Mouse (Mus musculus): Measurements from ENCODE around the gene Mapre3. TPM values are rescaled to one million over a fixed set of nuclear protein-coding genes. Genes with fewer than 3 reads are reported as not detected.

Mapre3 gene
- polyA plus RNA-seq, 1 experiment from 2014 or later: 14.0 TPM

- H3K4me1 ChIP-seq (ENCODE audit: control insufficient read depth, insufficient read depth, low read length): peaks cover 63% of the 10 kb centered on the region
- peak overlapping the region; percentile 71 for H3K9ac ChIP-seq (ENCODE audit: low read depth, low read length)
- no peaks in the 10 kb centered on the region for H3K27me3 ChIP-seq (replicated peaks; ENCODE audit: control insufficient read depth, insufficient read depth, low read length)
- H3K36me3 ChIP-seq (ENCODE audit: control insufficient read depth, insufficient read depth, low read length): peaks cover 8% of the 10 kb centered on the region; the same call in 1 of the 2 replicates
- ATAC-seq: peak; percentile 49
- 28% methylated on average over 13 of the region's 13 CpGs for WGBS
- peak overlapping the region; percentile 68 for H3K4me3 ChIP-seq (ENCODE audit: low read length)
- H3K9me3 ChIP-seq (ENCODE audit: control insufficient read depth, low read length): no peaks in the 10 kb centered on the region
- peak overlapping the region; percentile 81 for H3K4me2 ChIP-seq (ENCODE audit: low read depth, low read length)
- H3K27ac ChIP-seq (ENCODE audit: low read length): peak overlapping the region; percentile 96
Measured at GRCm38 (mm10) chr5:30908426-30909299, 94.2 kb downstream of the Mapre3 start.

GRCm38 (mm10) chr5:30909300-30909659 is 94.8 kb downstream of the Mapre3 start:
- peak overlapping the region; percentile 81; the same call in 1 of the 2 replicates for H3K4me2 ChIP-seq (ENCODE audit: low read depth, low read length)
- H3K9me3 ChIP-seq (ENCODE audit: control insufficient read depth, low read length): no peaks in the 10 kb centered on the region
- 0 out of 2 replicates have a peak, but pooled peaks have one; percentile 1 for ATAC-seq
- H3K27ac ChIP-seq (ENCODE audit: low read length): peak overlapping the region; percentile 96
- no peak overlapping the region for H3K4me3 ChIP-seq (ENCODE audit: low read length)
- no peaks in the 10 kb centered on the region for H3K27me3 ChIP-seq (replicated peaks; ENCODE audit: control insufficient read depth, insufficient read depth, low read length)
- peak overlapping the region; percentile 71 for H3K9ac ChIP-seq (ENCODE audit: low read depth, low read length)
- H3K36me3 ChIP-seq (ENCODE audit: control insufficient read depth, insufficient read depth, low read length): peaks cover 8% of the 10 kb centered on the region; the same call in 1 of the 2 replicates
- peaks cover 63% of the 10 kb centered on the region for H3K4me1 ChIP-seq (ENCODE audit: control insufficient read depth, insufficient read depth, low read length)
- WGBS: 16% methylated on average over 7 of the region's 7 CpGs

GRCm38 (mm10) chr5:30909863-30910262 is 95.4 kb downstream of the Mapre3 start:
- no peak overlapping the region for H3K4me2 ChIP-seq (ENCODE audit: low read depth, low read length)
- H3K36me3 ChIP-seq (ENCODE audit: control insufficient read depth, insufficient read depth, low read length): peaks cover 5% of the 10 kb centered on the region; the same call in 1 of the 2 replicates
- WGBS: 77% methylated on average over 7 of the region's 7 CpGs
- H3K4me1 ChIP-seq (ENCODE audit: control insufficient read depth, insufficient read depth, low read length): peaks cover 64% of the 10 kb centered on the region
- no peak overlapping the region for H3K4me3 ChIP-seq (ENCODE audit: low read length)
- H3K9me3 ChIP-seq (ENCODE audit: control insufficient read depth, low read length): no peaks in the 10 kb centered on the region
- no peaks in the 10 kb centered on the region for H3K27me3 ChIP-seq (replicated peaks; ENCODE audit: control insufficient read depth, insufficient read depth, low read length)
- peak overlapping the region; percentile 96 for H3K27ac ChIP-seq (ENCODE audit: low read length)
- H3K9ac ChIP-seq (ENCODE audit: low read depth, low read length): no peak overlapping the region
- no peak for ATAC-seq

DNA sequence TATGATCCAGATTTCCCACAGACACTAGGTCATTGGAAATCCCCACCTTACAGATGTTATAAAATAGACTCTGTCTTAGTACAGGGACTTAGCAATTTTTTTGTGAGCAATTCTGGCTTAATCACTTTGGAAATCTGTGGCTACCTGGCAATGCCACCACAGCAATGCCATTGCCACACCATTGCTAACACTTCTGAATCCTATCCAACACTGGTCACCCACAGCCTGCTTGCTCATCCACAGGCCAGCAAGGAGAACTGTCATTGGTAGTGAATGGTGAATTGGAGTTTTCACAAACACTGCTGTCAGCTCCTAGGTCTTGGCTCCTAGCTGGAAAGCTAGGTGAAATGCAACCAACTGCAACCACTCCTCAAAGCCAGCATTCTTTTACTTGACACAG is 96.0 kb downstream of the Mapre3 start:
- Histone ChIP-seq H3K27ac (ENCODE audit: low read length) (peak overlapping the region; percentile 93), H3K4me1 (ENCODE audit: control insufficient read depth, insufficient read depth, low read length) (peaks cover 64% of the 10 kb centered on the region), H3K4me3 (ENCODE audit: low read length) (no peak overlapping the region), H3K9ac (ENCODE audit: low read depth, low read length) (peak overlapping the region; percentile 32; the same call in 1 of the 2 replicates), H3K36me3 (ENCODE audit: control insufficient read depth, insufficient read depth, low read length) (no peaks in the 10 kb centered on the region), H3K9me3 (ENCODE audit: control insufficient read depth, low read length) (no peaks in the 10 kb centered on the region), H3K4me2 (ENCODE audit: low read depth, low read length) (no peak overlapping the region), H3K27me3 (replicated peaks; ENCODE audit: control insufficient read depth, insufficient read depth, low read length) (no peaks in the 10 kb centered on the region)
- ATAC-seq: no peak

GRCm38 (mm10) chr5:30912156-30912555 is 97.7 kb downstream of the Mapre3 start:
- ATAC-seq: no peak
- Histone ChIP-seq H3K4me1 (ENCODE audit: control insufficient read depth, insufficient read depth, low read length) (peaks cover 63% of the 10 kb centered on the region), H3K4me2 (ENCODE audit: low read depth, low read length) (no peak overlapping the region)

GRCm38 (mm10) chr5:30913060-30913841 is 98.8 kb downstream of the Mapre3 start, which contains the start of gene Emilin1:
Gene Emilin1 (plus strand): TSS chr5:30913402.
- H3K9me3 ChIP-seq (ENCODE audit: control insufficient read depth, low read length): no peaks in the 10 kb centered on the region
- ATAC-seq: peak; percentile 66
- no peaks in the 10 kb centered on the region for H3K36me3 ChIP-seq (ENCODE audit: control insufficient read depth, insufficient read depth, low read length)
- H3K27me3 ChIP-seq (replicated peaks; ENCODE audit: control insufficient read depth, insufficient read depth, low read length): no peaks in the 10 kb centered on the region
- WGBS: 27% methylated on average over 13 of the region's 13 CpGs
- peak within 1 kb of the TSS; percentile 93 for H3K27ac ChIP-seq (ENCODE audit: low read length)
- H3K4me1 ChIP-seq (ENCODE audit: control insufficient read depth, insufficient read depth, low read length): peaks cover 60% of the 10 kb centered on the region
- H3K9ac ChIP-seq (ENCODE audit: low read depth, low read length): peak within 1 kb of the TSS; percentile 81
- peak within 1 kb of the TSS; percentile 62 for H3K4me3 ChIP-seq (ENCODE audit: low read length)
- peak within 1 kb of the TSS; percentile 77 for H3K4me2 ChIP-seq (ENCODE audit: low read depth, low read length)

More at GRCm38 (mm10) chr5:30912156-30912555, 97.7 kb downstream of the Mapre3 start:
- Histone ChIP-seq H3K9me3 (ENCODE audit: control insufficient read depth, low read length) (no peaks in the 10 kb centered on the region), H3K4me3 (ENCODE audit: low read length) (no peak overlapping the region), H3K36me3 (ENCODE audit: control insufficient read depth, insufficient read depth, low read length) (no peaks in the 10 kb centered on the region), H3K9ac (ENCODE audit: low read depth, low read length) (peak overlapping the region; percentile 34; the same call in 1 of the 2 replicates), H3K27ac (ENCODE audit: low read length) (peak overlapping the region; percentile 93), H3K27me3 (replicated peaks; ENCODE audit: control insufficient read depth, insufficient read depth, low read length) (no peaks in the 10 kb centered on the region)
- 45% methylated on average over 5 of the region's 5 CpGs for WGBS

DNA sequence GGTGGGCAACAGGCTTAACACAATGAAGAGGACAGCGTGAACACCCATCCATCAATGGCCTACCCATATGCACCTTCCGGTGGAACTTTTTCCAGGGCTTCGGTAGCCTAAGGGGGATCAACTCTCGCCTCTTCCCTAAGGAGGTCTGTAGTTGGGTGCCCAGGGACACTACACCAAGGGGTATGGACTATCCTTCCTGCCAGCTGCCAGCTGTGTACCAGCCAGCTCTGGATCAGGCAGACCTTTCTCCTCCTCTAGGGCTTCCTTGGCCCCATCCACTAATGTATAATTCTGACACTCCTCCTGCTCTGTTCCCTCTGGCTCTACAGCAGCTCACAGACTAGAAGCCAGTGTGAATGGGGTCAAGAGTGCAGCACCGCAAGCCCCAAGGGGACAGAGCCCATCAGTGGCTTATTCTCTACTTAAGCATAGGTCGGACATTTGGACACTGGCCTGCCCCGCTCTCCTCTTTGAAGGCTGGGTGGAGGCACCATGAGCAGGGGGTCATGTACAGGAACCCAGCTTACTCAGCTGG is 99.7 kb downstream of the Mapre3 start:
- peak overlapping the region; percentile 81 for H3K9ac ChIP-seq (ENCODE audit: low read depth, low read length)
- WGBS: 39% methylated on average over 7 of the region's 7 CpGs
- peaks cover 50% of the 10 kb centered on the region for H3K4me1 ChIP-seq (ENCODE audit: control insufficient read depth, insufficient read depth, low read length)
- no peaks in the 10 kb centered on the region for H3K9me3 ChIP-seq (ENCODE audit: control insufficient read depth, low read length)
- H3K4me3 ChIP-seq (ENCODE audit: low read length): peak overlapping the region; percentile 62
- peak overlapping the region; percentile 93 for H3K27ac ChIP-seq (ENCODE audit: low read length)
- H3K36me3 ChIP-seq (ENCODE audit: control insufficient read depth, insufficient read depth, low read length): no peaks in the 10 kb centered on the region
- no peak for ATAC-seq
- no peaks in the 10 kb centered on the region for H3K27me3 ChIP-seq (replicated peaks; ENCODE audit: control insufficient read depth, insufficient read depth, low read length)
- H3K4me2 ChIP-seq (ENCODE audit: low read depth, low read length): peak overlapping the region; percentile 77

GRCm38 (mm10) chr5:30914849-30915248 is 100.4 kb downstream of the Mapre3 start:
- Histone ChIP-seq H3K4me3 (ENCODE audit: low read length) (peak overlapping the region; percentile 62), H3K4me1 (ENCODE audit: control insufficient read depth, insufficient read depth, low read length) (peaks cover 45% of the 10 kb centered on the region), H3K9me3 (ENCODE audit: control insufficient read depth, low read length) (no peaks in the 10 kb centered on the region), H3K27ac (ENCODE audit: low read length) (peak overlapping the region; percentile 93), H3K27me3 (replicated peaks; ENCODE audit: control insufficient read depth, insufficient read depth, low read length) (no peaks in the 10 kb centered on the region), H3K9ac (ENCODE audit: low read depth, low read length) (peak overlapping the region; percentile 81), H3K4me2 (ENCODE audit: low read depth, low read length) (peak overlapping the region; percentile 77), H3K36me3 (ENCODE audit: control insufficient read depth, insufficient read depth, low read length) (no peaks in the 10 kb centered on the region; the same call in 1 of the 2 replicates)
- no peak for ATAC-seq
- 49% methylated on average over 6 of the region's 6 CpGs for WGBS

- Histone ChIP-seq H3K9me3 (ENCODE audit: control insufficient read depth, low read length) (no peaks in the 10 kb centered on the region), H3K4me2 (ENCODE audit: low read depth, low read length) (peak overlapping the region; percentile 77), H3K4me1 (ENCODE audit: control insufficient read depth, insufficient read depth, low read length) (peaks cover 46% of the 10 kb centered on the region), H3K36me3 (ENCODE audit: control insufficient read depth, insufficient read depth, low read length) (no peaks in the 10 kb centered on the region; the same call in 1 of the 2 replicates), H3K27me3 (replicated peaks; ENCODE audit: control insufficient read depth, insufficient read depth, low read length) (no peaks in the 10 kb centered on the region), H3K27ac (ENCODE audit: low read length) (peak overlapping the region; percentile 93), H3K4me3 (ENCODE audit: low read length) (peak overlapping the region; percentile 62), H3K9ac (ENCODE audit: low read depth, low read length) (peak overlapping the region; percentile 81)
- peak; percentile 4 for ATAC-seq
- WGBS: 50% methylated on average over 9 of the region's 9 CpGs
Measured at GRCm38 (mm10) chr5:30915456-30915855, 101.0 kb downstream of the Mapre3 start.
